Mouse (Mus musculus): ENCODE measurements around the gene Gpkow. TPM values are rescaled to one million over a fixed set of nuclear protein-coding genes. Genes with fewer than 3 reads are reported as not detected.

Gpkow gene
- 10 to 100 TPM; 26.1 to 26.4 TPM for total RNA-seq (2021)

- peak; percentile 77 for DNase-seq
These were observed at the start of gene Gpkow for GRCm38 (mm10) chrX:7696954-7697381. Gene Gpkow, plus strand, starts transcription at chrX:7697131.

GRCm38 (mm10) chrX:7648671-7649304 lies 48.1 kb upstream of the Gpkow start:
- peak; percentile 78 for DNase-seq

GRCm38 (mm10) chrX:7657221-7657639 lies 39.7 kb upstream of the Gpkow start, which contains the start of gene Prickle3:
Gene Prickle3, plus strand, starts transcription at chrX:7657260.
- DNase-seq = peak; percentile 72

- peak; percentile 53 for DNase-seq
These were observed 38.7 kb upstream of the Gpkow start for GRCm38 (mm10) chrX:7658031-7658784.

- peak; percentile 29 for DNase-seq
These were observed 37.9 kb upstream of the Gpkow start for GRCm38 (mm10) chrX:7658785-7659589.

- no peak for DNase-seq
These were observed 35.8 kb upstream of the Gpkow start for GRCm38 (mm10) chrX:7661086-7661485.

- no peak for DNase-seq
These were observed 34.0 kb upstream of the Gpkow start for GRCm38 (mm10) chrX:7662936-7663335.

GRCm38 (mm10) chrX:7664791-7665190 lies 32.1 kb upstream of the Gpkow start:
- no peak for DNase-seq

GRCm38 (mm10) chrX:7665739-7666502 lies 31.0 kb upstream of the Gpkow start:
- DNase-seq = no peak

- DNase-seq = peak; percentile 80
These were observed 26.5 kb upstream of the Gpkow start for GRCm38 (mm10) chrX:7670390-7670881.

GRCm38 (mm10) chrX:7670921-7671623 lies 25.9 kb upstream of the Gpkow start, which contains the start of gene Plp2:
Gene Plp2, minus strand, starts transcription at chrX:7671390.
- peak; percentile 53 for DNase-seq

GRCm38 (mm10) chrX:7672739-7673138 lies 24.2 kb upstream of the Gpkow start:
- DNase-seq = no peak

GRCm38 (mm10) chrX:7673578-7674281 lies 23.2 kb upstream of the Gpkow start:
- peak; percentile 17 for DNase-seq

GRCm38 (mm10) chrX:7674284-7675000 lies 22.5 kb upstream of the Gpkow start:
- DNase-seq = peak; percentile 22

- DNase-seq = no peak
These were observed 21.9 kb upstream of the Gpkow start for GRCm38 (mm10) chrX:7675001-7675380.

- DNase-seq = no peak
These were observed 17.9 kb upstream of the Gpkow start for GRCm38 (mm10) chrX:7678986-7679385.

GRCm38 (mm10) chrX:7679405-7680056 lies 17.4 kb upstream of the Gpkow start:
- DNase-seq = peak; percentile 92

- DNase-seq = no peak
These were observed 16.9 kb upstream of the Gpkow start for GRCm38 (mm10) chrX:7680057-7680412.

- peak; percentile 26 for DNase-seq
These were observed 16.1 kb upstream of the Gpkow start, which contains the start of gene Magix for GRCm38 (mm10) chrX:7680864-7681263. Gene Magix, minus strand, starts transcription at chrX:7681251.

All from heart, postnatal 4 days (tissue).